Mouse (Mus musculus) MEL-GATA-1-ER (cell line): ENCODE results near the gene Tmc6.
A peak's percentile ranks its signal among the peaks of the same experiment; 100 is the strongest.

Source experiments
- DNase-seq: peaks from one replicate; pipeline ENCODE4 v3.0.0-alpha.2; 2012; ENCODE audit warnings: low read depth; ENCODE audit errors: extremely low read depth

Tmc6 gene

DNA sequence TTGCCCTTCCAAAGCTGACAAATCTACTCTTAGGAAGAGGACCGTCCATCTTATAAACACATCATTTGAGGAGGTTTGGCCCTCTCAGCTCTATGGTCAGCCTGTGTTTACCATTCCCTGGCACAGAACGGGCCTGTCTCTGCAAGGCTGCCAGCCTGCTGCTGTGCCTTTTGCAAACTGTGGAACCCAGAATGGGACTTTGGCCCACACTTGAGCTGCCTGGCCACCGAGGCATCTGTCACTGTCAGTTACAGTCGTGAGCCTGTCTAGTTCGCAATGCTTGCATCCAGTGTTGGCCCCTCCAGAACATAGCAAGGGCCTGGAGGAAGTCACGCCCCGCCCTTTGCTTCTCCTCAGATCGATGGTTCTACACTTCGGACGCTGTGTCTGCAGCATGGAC, 22.7 kb downstream of the Tmc6 start:
- DNase-seq = no peak

DNA sequence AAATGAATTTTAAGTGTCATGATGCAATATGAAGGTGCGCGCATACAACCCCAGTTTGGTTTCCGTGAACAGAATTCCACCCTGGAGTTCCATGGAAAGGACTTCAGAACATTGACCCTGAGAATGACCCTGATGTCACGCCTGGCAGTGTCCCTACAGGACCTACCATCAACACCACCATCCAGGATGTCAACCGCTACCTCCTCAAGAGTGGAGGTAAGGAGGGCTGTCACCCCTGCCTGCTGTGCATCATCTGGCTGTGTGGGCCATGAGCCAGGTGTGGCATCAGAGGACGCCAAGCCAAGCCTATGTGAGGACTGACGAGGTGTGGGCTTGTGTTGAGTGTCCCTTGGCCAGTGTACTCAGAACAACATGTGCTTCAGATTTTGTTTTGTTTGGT, 26.1 kb downstream of the Tmc6 start:
- no peak for DNase-seq

DNA sequence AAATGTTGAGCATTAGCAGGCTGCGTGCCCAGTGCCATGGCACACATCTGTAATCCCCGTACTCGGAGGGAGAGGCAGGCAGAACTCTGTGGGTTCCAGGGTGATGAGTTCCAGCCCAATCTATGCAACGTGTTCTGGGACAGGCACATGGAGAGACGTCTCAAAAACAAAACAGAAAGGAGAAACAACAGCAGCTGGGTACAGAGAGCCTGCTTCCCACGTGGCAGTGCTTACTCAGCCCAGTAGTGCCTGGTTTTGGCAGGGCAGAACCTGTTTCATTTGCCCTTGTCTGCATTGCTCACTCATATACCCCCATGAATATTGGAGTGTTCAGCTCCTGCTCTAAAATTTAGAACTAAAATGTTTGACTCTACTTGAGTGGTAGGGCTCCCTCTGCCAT, 30.5 kb downstream of the Tmc6 start:
- DNase-seq = no peak

DNA sequence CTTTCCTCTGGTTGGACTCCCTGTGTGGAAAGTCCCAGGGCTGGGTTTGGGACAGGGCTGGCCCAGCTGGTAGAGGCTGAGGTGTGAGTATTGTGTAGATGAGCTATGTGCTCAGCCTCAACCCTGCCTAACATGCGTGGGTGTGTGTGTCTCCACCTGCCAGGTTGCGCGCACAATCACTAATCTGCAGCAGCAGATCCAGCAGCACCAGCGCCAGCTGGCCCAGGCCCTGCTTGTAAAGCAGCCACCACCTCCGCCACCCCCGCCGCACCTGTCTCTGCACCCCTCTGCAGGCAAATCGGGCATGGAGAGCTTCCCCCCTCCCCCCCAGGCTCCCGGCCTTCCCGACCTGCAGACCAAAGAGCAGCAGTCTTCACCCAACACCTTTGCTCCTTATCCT, 32.6 kb downstream of the Tmc6 start:
- no peak for DNase-seq

DNA sequence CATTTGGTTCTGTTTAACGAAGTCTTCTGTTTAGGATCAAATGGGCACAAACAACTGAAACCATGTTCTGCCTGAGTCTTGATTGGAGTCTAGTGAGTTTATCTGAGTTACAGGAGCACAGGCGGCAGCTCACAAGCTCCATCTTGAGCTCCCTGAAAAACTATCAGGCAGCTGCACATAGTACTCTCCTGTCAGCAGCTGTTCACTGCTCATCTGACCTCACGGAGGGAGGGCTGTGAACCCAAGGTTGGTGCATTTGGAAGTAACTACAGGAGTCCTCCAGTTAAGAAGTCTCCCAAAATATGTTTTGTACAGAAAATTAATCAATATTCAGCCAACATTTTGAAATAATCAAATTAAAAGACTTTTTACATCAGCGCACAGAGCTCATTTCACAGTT, 33.4 kb downstream of the Tmc6 start:
- no peak for DNase-seq

DNA sequence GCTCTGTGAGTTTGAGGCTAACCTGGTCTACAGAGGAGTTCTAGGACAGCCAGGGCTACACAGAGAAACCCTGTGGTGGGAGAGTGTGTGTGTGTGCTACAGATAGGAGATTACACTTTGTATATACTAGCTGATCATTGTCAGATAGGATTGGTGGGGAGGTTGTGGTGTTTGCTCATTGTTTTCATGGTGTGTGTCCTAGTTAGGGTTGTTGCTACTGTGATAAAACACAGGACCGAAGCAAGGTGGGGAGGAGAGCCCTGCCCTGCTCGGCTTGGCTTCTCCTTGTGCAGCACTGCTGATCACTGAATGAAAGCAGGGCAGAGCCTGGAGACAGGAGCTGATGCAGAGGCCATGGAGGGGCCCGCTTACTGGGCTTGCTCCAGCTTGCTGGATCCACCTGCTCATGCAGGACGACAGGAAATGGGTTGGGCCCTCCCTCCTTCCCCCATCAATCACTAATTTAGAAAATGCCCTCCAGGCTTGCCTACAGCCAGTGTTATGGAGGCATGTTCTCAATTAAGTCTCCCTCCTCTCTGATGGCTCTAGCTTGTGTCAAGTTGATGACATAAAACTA, 38.5 kb downstream of the Tmc6 start:
- no peak for DNase-seq

DNA sequence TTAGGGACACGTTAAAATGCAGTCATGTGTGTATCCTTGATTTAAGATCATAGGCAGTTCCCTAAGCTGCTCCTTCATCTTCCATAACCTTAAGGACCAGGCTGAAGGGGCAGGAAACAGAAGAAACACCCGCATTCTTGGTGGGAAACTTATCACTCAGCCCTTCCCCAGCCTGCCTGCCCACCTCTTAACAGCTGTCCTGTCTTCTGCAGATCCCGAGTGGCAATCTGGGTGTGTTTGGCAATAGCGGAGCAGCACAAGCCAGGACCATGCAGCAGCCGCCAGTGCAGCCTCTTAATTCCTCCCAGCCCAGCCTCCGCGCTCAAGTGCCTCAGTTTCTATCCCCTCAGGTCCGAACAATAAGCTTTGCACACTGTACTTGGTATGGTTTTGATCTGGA, 39.3 kb downstream of the Tmc6 start:
- DNase-seq = no peak

DNA sequence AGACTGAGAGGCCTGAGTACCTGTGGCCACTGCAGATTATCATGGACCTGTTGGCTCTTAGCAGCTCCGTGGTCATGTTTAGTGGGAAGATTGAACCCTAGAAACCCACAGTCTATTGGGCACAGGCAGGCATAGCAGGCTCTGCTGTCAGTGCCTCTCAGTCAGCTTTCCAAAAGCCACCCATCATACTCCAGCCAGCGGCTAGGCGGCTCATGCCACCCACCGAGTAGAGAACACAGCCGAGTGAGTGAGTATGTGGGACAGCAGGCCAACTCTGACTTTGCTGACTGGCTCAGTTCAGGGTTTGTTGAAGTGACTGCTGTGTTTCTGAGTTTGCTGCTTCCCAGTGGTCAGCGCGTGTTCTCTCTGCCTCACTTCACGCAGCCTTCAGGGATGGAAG, 39.8 kb downstream of the Tmc6 start:
- DNase-seq = no peak

DNA sequence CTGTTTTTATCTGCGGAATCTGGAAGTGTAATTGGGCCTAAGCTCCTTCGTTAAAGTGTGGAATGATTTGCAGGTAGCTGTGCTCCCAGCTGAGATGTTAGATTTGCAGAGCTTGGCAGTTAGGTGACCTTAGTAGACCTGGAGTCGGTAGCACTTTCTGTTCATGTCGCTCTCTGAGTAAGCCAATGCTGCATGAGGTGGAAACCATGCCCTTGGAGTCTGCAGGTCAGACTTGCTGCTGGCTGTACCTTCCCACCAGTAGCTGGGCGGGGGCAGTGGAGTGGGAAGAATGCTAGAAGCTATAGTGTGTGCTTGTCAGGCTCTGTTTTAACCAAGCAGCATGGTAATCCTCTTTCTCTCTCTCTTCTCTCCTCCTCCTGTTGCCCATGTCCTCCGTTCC, 40.9 kb downstream of the Tmc6 start:
- DNase-seq = no peak

DNA sequence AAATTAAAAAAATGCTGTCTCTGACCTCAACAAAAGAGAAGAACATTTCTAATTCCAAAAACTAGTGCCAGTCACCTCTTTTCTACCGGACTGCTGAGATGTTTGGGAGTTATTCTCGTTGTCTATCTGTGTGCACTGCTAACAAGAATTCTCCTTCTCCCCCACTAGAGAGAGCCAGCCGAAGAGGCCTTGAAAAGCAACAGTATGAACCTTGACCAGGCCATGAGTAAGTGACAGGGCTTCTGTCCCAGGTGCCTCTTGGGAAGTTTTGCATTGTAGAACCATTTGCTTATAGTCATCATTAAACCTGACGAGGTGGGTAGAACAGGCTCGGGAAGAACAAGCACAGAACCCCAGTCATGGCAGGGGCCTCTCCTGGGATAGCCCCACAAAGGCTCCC, 43.9 kb downstream of the Tmc6 start:
- no peak for DNase-seq

DNA sequence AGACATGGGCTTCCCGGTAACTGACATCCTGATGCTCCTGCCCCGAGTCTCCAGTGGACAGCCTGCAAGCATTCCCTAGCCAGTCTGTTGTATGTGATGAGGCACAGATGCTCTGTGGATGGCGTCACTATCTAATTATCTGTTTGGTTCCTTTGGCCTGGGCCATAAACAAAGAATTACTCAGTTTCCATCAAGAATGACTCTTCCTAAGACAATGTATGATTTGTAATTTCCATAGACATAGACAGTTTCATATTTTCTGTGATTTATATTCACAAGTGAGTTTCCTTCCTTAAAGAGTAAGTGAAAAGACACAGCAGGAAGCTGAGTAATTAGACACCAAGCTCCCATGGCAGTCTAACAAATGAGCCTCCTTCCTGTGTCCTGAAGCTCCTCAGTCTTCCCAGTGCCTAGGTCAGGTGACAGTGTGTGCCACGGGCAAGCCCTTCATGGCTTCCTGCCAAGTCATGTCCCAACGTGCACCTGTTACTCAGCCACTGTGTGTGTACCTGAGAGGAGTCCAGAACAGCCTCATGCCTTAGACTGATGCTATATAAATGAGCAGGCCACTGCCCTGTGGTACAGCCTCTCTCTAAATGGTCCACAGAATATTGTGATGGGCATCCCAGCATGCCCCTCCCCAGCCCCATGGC, 45.8 kb downstream of the Tmc6 start:
- no peak for DNase-seq

DNA sequence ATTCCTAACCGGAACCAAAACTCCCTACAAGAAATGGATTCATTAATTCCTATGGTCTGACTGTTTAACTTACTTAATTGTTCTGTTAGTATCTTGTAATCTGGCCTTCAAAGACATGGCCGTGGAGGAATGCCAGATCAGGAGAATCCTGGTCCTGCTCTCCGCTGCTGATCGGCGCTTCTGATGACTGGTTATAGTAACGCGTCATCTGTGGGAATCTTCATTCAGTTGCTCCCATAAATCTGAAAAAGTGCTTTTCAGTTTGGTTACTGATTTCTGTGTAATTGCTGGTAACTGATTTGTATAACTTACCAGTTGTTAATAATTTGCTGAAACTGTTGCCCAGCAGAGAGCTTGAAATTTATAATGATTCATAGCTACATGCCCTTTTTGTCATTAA, 50.5 kb downstream of the Tmc6 start:
- DNase-seq = no peak

DNA sequence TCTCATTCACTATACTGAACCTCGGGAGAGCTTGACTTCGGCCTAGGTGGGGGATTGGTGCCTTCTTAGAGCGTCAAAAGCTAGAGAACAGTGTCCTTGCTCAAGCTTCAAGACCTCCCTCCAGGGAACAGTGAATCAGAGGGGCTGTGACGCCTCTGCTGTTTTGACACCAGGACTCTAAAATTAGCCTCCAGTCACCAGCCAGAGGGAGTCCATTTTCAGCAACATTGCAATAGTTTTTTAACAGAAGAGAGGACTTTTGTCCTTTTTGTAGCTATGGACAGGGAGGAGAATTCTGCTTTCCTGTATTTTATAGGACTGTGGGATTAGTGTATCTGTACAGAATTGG, 51.5 kb downstream of the Tmc6 start:
- DNase-seq = no peak

DNA sequence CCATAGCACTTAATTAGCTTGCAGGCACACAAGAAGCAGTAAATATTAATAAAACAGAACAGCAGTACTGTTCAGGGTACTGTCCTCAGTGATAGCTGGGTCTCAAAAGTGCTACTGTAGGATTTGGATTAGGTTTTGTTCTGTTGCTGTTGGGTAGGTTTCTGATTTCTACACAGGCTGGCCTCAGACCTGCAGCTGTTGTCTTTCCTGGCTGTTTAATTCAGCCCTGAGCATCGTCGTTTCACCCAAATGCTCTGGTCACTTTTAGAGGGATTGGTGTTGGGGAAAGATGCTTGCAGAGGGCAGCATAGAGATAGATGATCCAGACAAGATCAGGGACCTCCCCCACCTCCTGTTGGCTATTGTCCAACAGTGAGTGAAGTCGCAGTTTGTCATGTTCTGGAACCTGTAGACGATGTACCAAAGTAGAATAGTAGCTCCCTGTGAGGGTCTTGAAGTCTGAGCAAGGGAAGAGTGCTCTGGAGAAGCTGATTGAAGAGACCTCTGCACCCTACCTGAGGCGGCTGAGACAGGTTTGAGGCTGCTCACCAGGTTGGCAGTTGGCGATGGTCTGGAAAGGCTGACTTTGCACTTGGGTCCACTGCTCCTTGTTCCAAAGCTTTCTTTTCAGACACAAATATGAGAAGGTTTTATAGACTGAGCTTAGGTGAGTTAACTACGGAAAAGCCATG, 52.1 kb downstream of the Tmc6 start:
- no peak for DNase-seq

DNA sequence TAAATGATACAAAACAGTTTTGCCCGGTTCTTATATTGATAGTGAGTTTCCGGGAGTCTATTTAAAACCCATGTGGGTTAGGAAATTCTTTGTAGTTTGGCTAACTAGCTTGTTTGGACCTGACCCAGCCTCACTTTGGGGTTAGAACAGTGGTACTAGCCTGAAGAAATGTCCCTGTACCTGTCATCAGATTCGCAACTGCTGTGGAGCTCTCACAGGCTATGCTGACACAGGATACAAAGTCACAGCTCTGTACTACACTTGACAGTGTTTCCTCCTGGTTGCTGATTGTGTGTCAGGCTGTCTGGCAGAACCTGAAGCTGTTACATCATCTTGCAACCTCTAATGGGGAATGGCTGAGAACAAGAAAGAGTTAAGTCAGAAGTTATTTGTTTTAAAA, 52.7 kb downstream of the Tmc6 start:
- no peak for DNase-seq

DNA sequence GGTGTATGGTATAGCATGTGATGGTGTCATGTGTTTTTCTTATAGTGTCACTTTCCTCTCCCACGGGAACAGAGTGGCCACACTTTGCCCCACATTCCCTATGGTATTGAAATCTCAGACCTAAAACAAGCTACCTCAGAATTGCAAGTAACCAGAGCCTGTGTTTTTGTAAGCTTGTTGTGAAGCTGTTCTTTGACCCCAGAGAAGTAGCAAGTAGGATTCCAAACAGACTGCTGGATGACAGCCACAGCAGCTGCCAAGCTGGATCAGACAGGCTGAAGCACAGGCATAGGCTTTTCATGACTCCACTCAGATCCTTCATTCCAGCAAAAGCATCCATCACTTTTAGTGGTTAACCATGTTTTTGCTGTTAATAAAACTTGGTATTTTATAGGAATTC, 53.2 kb downstream of the Tmc6 start:
- DNase-seq = no peak

DNA sequence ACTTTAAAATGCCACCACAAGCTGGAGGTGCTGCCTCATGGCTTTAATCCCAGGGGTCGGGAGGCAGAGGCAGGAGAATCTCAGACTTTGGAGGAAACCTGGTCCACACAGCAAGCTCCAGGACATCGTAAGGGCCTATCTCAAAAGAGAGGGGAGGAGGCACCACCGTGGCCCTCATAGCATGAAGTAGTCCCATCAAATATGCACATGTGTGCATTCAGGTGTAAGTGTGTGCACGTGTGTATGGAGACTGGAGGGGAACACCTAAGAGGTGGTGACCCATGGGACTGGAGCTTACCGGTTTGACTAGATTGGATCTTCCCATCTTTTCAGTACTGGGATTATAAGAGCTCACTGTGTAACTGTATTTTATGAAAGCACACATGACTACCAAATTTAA, 53.8 kb downstream of the Tmc6 start:
- DNase-seq = no peak

DNA sequence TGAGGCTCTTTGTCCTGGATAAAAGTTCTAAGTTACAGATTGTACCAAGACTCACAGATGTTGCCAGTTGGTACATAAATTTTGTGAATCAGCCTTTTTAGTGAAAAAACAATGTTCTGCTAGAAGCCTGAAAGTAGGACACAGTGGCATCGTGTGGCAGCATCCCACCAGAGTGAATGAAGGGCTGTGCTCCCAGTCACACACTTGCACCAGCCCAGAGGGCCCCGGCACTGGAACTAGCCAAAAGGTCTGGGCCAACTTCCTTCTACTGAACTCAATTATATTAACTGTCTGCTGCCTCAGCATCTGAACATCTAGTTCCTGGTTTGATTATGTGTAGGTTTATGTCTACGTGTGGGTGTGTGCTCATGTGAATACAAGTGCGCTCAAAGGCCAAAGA, 55.0 kb downstream of the Tmc6 start:
- DNase-seq = no peak

DNA sequence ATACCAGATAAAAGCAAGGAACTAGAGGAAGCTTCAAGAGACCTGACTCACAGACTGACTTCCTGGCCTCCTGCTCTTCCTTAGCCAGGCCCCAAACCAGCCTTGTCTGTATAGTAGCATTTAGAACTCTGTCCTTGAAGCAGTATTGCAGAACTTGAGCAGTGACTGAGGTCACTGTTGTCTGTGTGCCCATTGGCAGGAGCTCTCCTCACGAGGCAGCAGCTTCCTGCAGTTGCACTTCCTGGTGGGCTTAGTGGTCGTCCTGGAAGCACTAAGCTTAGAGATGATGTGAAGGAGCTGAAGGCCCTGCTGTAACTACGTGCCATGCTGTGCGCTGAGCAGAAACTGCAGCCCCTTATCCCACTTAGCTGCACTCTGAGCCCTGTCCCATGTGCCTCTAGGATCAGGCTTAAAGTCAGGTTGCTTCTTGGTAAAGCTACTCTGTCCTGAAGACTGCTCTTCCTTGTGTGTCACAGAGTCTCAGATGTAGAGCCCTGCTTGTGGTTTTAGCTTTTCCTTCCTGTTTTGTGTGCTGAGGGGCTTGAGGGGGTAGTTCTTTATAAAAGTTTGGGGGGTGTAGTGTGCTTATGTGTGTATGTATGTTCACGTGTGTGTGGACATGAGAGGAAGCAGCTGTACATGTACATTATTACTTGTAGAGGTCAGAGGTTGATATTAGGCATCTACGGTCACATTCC, 57.2 kb downstream of the Tmc6 start:
- DNase-seq = peak; percentile 6

DNA sequence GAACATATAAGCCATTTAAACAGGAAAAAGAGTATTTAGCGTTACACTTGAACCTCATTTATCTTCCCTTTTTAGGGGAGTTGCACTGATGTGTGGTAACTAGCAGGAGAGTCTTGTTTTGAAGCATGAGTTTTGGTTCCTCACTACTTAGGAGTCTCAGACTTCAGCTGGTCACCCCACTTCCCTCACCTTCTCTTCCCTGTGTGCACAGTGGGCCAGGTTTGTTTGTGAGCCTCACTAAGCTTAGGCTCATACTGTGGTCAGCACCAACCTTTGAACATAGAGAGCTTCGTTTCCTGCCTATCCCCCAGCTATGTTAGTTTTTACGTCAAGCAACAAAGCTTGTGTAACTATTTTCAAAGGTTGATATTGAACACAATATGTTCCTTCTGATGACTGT, 63.2 kb downstream of the Tmc6 start:
- DNase-seq = no peak
